Mouse (Mus musculus): ENCODE data around the gene Lipt1.

DNA sequence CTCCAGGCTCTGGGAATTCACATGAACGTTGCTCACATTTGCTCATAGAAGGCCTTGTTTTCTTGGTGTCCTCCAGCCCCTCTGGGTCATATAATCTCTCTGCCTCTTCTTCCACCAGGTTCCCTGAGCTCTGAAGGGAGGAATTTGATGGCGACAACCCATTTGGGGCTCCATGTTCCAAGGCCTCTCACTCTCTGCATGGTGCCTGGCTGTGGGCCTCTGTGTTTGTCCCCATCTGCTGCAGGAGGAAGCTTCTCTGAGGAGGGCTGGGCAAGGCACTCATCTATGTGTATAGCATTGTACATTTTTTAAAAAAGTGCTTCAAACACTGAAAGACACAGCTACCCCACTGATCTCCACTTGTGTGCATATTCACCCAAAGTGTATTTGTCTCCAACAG lies 39.9 kb upstream of the Lipt1 start:
- no peak for TF ChIP-seq POLR2A (IDR thresholded peaks at IDR 0.05; ENCODE audit: borderline replicate concordance, control insufficient read depth, low read depth, low read length)
- no peak for TF ChIP-seq CTCF (IDR thresholded peaks at IDR 0.05; ENCODE audit: control insufficient read depth, insufficient read depth, low read length)

All from bone marrow, adult 2 months (tissue).